Mouse (Mus musculus): ENCODE data around the gene Pepd. TPM values are rescaled to one million over a fixed set of nuclear protein-coding genes. Genes with fewer than 3 reads are reported as not detected.

Gene Pepd
- polyA plus RNA-seq, 1 experiment from 2014 or later: 48.8 TPM

GRCm38 (mm10) chr7:35013228-35013627 is 101.0 kb downstream of the Pepd start:
- Histone ChIP-seq H3K9ac (ENCODE audit: low read length) (no peak overlapping the region), H3K27ac (replicated peaks in 1 of 2; ENCODE audit: control insufficient read depth in 1 of 2, insufficient read depth in 1 of 2, low read depth in 2 of 2, low read length in 2 of 2) (no peak overlapping the region), H3K27me3 (ENCODE audit: control insufficient read depth, insufficient read depth, low read length) (no peaks in the 10 kb centered on the region), H3K4me2 (ENCODE audit: low read length) (no peak overlapping the region), H3K36me3 (ENCODE audit: control insufficient read depth, insufficient read depth, low read length) (no peaks in the 10 kb centered on the region), H3K4me1 (ENCODE audit: control insufficient read depth in 2 of 2, insufficient read depth in 2 of 2, low read length in 2 of 2) (peaks cover 10 to 15% of the 10 kb centered on the region in 2 experiments; a peak in 3 of 4 replicates), H3K9me3 (ENCODE audit: control insufficient read depth, low read length) (no peaks in the 10 kb centered on the region), H3K4me3 (ENCODE audit: control insufficient read depth in 1 of 2, insufficient read depth in 1 of 2, low read depth in 1 of 2, low read length in 2 of 2) (no peak overlapping the region)
- no peak for ATAC-seq (ENCODE audit: insufficient number of reproducible peaks, insufficient read depth, low FRiP score, low read depth)
- WGBS: 86% methylated on average over 9 of the region's 9 CpGs

- Histone ChIP-seq H3K9ac (ENCODE audit: low read length) (no peak overlapping the region), H3K4me2 (ENCODE audit: low read length) (no peak overlapping the region), H3K9me3 (ENCODE audit: control insufficient read depth, low read length) (no peaks in the 10 kb centered on the region), H3K4me3 (ENCODE audit: control insufficient read depth in 1 of 2, insufficient read depth in 1 of 2, low read depth in 1 of 2, low read length in 2 of 2) (no peak overlapping the region), H3K27ac (replicated peaks in 1 of 2; ENCODE audit: control insufficient read depth in 1 of 2, insufficient read depth in 1 of 2, low read depth in 2 of 2, low read length in 2 of 2) (no peak overlapping the region), H3K4me1 (ENCODE audit: control insufficient read depth in 2 of 2, insufficient read depth in 2 of 2, low read length in 2 of 2) (peaks cover 10 to 15% of the 10 kb centered on the region in 2 experiments; a peak in 3 of 4 replicates), H3K27me3 (ENCODE audit: control insufficient read depth, insufficient read depth, low read length) (no peaks in the 10 kb centered on the region), H3K36me3 (ENCODE audit: control insufficient read depth, insufficient read depth, low read length) (no peaks in the 10 kb centered on the region)
- WGBS: 63% methylated on average over 2 of the region's 2 CpGs
- no peak for ATAC-seq (ENCODE audit: insufficient number of reproducible peaks, insufficient read depth, low FRiP score, low read depth)
Measured at GRCm38 (mm10) chr7:35015252-35015651, 103.1 kb downstream of the Pepd start.

GRCm38 (mm10) chr7:35021365-35021764 is 109.2 kb downstream of the Pepd start:
- Histone ChIP-seq H3K36me3 (ENCODE audit: control insufficient read depth, insufficient read depth, low read length) (no peaks in the 10 kb centered on the region), H3K27ac (replicated peaks in 1 of 2; ENCODE audit: control insufficient read depth in 1 of 2, insufficient read depth in 1 of 2, low read depth in 2 of 2, low read length in 2 of 2) (no peak overlapping the region), H3K27me3 (ENCODE audit: control insufficient read depth, insufficient read depth, low read length) (no peaks in the 10 kb centered on the region), H3K4me3 (ENCODE audit: control insufficient read depth in 1 of 2, insufficient read depth in 1 of 2, low read depth in 1 of 2, low read length in 2 of 2) (no peak overlapping the region), H3K9ac (ENCODE audit: low read length) (no peak overlapping the region), H3K9me3 (ENCODE audit: control insufficient read depth, low read length) (no peaks in the 10 kb centered on the region), H3K4me1 (ENCODE audit: control insufficient read depth in 2 of 2, insufficient read depth in 2 of 2, low read length in 2 of 2) (no peaks in the 10 kb centered on the region), H3K4me2 (ENCODE audit: low read length) (no peak overlapping the region)
- no peak for ATAC-seq (ENCODE audit: insufficient number of reproducible peaks, insufficient read depth, low FRiP score, low read depth)
- WGBS: 88% methylated on average over 10 of the region's 10 CpGs

GRCm38 (mm10) chr7:35023251-35023650 is 111.1 kb downstream of the Pepd start:
- Histone ChIP-seq H3K9ac (ENCODE audit: low read length) (no peak overlapping the region), H3K4me2 (ENCODE audit: low read length) (no peak overlapping the region), H3K27ac (replicated peaks in 1 of 2; ENCODE audit: control insufficient read depth in 1 of 2, insufficient read depth in 1 of 2, low read depth in 2 of 2, low read length in 2 of 2) (no peak overlapping the region), H3K9me3 (ENCODE audit: control insufficient read depth, low read length) (no peaks in the 10 kb centered on the region), H3K4me3 (ENCODE audit: control insufficient read depth in 1 of 2, insufficient read depth in 1 of 2, low read depth in 1 of 2, low read length in 2 of 2) (no peak overlapping the region), H3K27me3 (ENCODE audit: control insufficient read depth, insufficient read depth, low read length) (no peaks in the 10 kb centered on the region), H3K36me3 (ENCODE audit: control insufficient read depth, insufficient read depth, low read length) (no peaks in the 10 kb centered on the region), H3K4me1 (ENCODE audit: control insufficient read depth in 2 of 2, insufficient read depth in 2 of 2, low read length in 2 of 2) (no peaks in the 10 kb centered on the region)
- ATAC-seq (ENCODE audit: insufficient number of reproducible peaks, insufficient read depth, low FRiP score, low read depth): no peak
- 80% methylated on average over 4 of the region's 4 CpGs for WGBS

- no peak for ATAC-seq (ENCODE audit: insufficient number of reproducible peaks, insufficient read depth, low FRiP score, low read depth)
- H3K36me3 ChIP-seq (ENCODE audit: control insufficient read depth, insufficient read depth, low read length): no peaks in the 10 kb centered on the region
- H3K9ac ChIP-seq (ENCODE audit: low read length): no peak overlapping the region
- no peak overlapping the region for H3K27ac ChIP-seq (replicated peaks in 1 of 2; ENCODE audit: control insufficient read depth in 1 of 2, insufficient read depth in 1 of 2, low read depth in 2 of 2, low read length in 2 of 2)
- no peaks in the 10 kb centered on the region for H3K27me3 ChIP-seq (ENCODE audit: control insufficient read depth, insufficient read depth, low read length)
- H3K9me3 ChIP-seq (ENCODE audit: control insufficient read depth, low read length): no peaks in the 10 kb centered on the region
- 57% methylated on average over 1 of the region's 1 CpGs for WGBS
- no peaks in the 10 kb centered on the region; a peak in 1 of 4 replicates for H3K4me1 ChIP-seq (ENCODE audit: control insufficient read depth in 2 of 2, insufficient read depth in 2 of 2, low read length in 2 of 2)
- no peak overlapping the region for H3K4me2 ChIP-seq (ENCODE audit: low read length)
- H3K4me3 ChIP-seq (ENCODE audit: control insufficient read depth in 1 of 2, insufficient read depth in 1 of 2, low read depth in 1 of 2, low read length in 2 of 2): no peak overlapping the region
Measured at GRCm38 (mm10) chr7:35024426-35024825, 112.2 kb downstream of the Pepd start.

GRCm38 (mm10) chr7:35025409-35026275 is 113.5 kb downstream of the Pepd start:
- Histone ChIP-seq H3K4me1 (ENCODE audit: control insufficient read depth in 2 of 2, insufficient read depth in 2 of 2, low read length in 2 of 2) (no peaks in the 10 kb centered on the region; a peak in 1 of 4 replicates), H3K27ac (replicated peaks in 1 of 2; ENCODE audit: control insufficient read depth in 1 of 2, insufficient read depth in 1 of 2, low read depth in 2 of 2, low read length in 2 of 2) (no peak overlapping the region), H3K4me3 (ENCODE audit: control insufficient read depth in 1 of 2, insufficient read depth in 1 of 2, low read depth in 1 of 2, low read length in 2 of 2) (no peak overlapping the region), H3K27me3 (ENCODE audit: control insufficient read depth, insufficient read depth, low read length) (no peaks in the 10 kb centered on the region), H3K36me3 (ENCODE audit: control insufficient read depth, insufficient read depth, low read length) (no peaks in the 10 kb centered on the region), H3K4me2 (ENCODE audit: low read length) (no peak overlapping the region), H3K9me3 (ENCODE audit: control insufficient read depth, low read length) (no peaks in the 10 kb centered on the region), H3K9ac (ENCODE audit: low read length) (no peak overlapping the region)
- peak; percentile 23; the same call in 1 of the 2 replicates for ATAC-seq (ENCODE audit: insufficient number of reproducible peaks, insufficient read depth, low FRiP score, low read depth)
- WGBS: 43% methylated on average over 5 of the region's 5 CpGs

GRCm38 (mm10) chr7:35026276-35026630 is 114.1 kb downstream of the Pepd start:
- Histone ChIP-seq H3K4me3 (ENCODE audit: control insufficient read depth in 1 of 2, insufficient read depth in 1 of 2, low read depth in 1 of 2, low read length in 2 of 2) (no peak overlapping the region), H3K9me3 (ENCODE audit: control insufficient read depth, low read length) (no peaks in the 10 kb centered on the region), H3K27me3 (ENCODE audit: control insufficient read depth, insufficient read depth, low read length) (no peaks in the 10 kb centered on the region), H3K9ac (ENCODE audit: low read length) (no peak overlapping the region), H3K36me3 (ENCODE audit: control insufficient read depth, insufficient read depth, low read length) (peaks cover 2% of the 10 kb centered on the region; the same call in 1 of the 2 replicates), H3K4me2 (ENCODE audit: low read length) (no peak overlapping the region), H3K27ac (replicated peaks in 1 of 2; ENCODE audit: control insufficient read depth in 1 of 2, insufficient read depth in 1 of 2, low read depth in 2 of 2, low read length in 2 of 2) (no peak overlapping the region), H3K4me1 (ENCODE audit: control insufficient read depth in 2 of 2, insufficient read depth in 2 of 2, low read length in 2 of 2) (no peaks in the 10 kb centered on the region; a peak in 1 of 4 replicates)
- ATAC-seq (ENCODE audit: insufficient number of reproducible peaks, insufficient read depth, low FRiP score, low read depth): no peak
- WGBS: 73% methylated on average over 4 of the region's 4 CpGs
